Mouse (Mus musculus): ENCODE results near the gene Fam241b.

GRCm38 (mm10) chr10:62062786-62063185 is 80.9 kb downstream of the Fam241b start:
- no peak; a peak in 1 of 6 replicates for TF ChIP-seq CTCF (IDR thresholded peaks at IDR 0.05 in 2 of 3, conservative IDR thresholded peaks at IDR 0.05 in 1 of 3; ENCODE audit: control insufficient read depth in 1 of 3, insufficient read depth in 1 of 3, low read depth in 2 of 3, low read length in 3 of 3, poor library complexity in 1 of 3, severe bottlenecking in 1 of 3)
- TF ChIP-seq EP300 (IDR thresholded peaks at IDR 0.05; ENCODE audit: low read depth in 1 of 2, low read length in 2 of 2), result no peak
- TF ChIP-seq POLR2A (IDR thresholded peaks at IDR 0.05; ENCODE audit: control insufficient read depth in 1 of 2, insufficient read depth in 1 of 2, low read depth in 1 of 2, low read length in 2 of 2, poor library complexity in 1 of 2), result no peak
- no peak for TF ChIP-seq MAX (IDR thresholded peaks at IDR 0.05; ENCODE audit: low read length)
- TF ChIP-seq USF1 (IDR thresholded peaks at IDR 0.05; ENCODE audit: low read depth, low read length), result no peak
- no peak for TF ChIP-seq SIN3A (IDR thresholded peaks at IDR 0.05; ENCODE audit: low read length)
- no peak for TF ChIP-seq MEF2A (IDR thresholded peaks at IDR 0.05; ENCODE audit: extremely low read depth, insufficient replicate concordance, low read depth, low read length, poor library complexity, severe bottlenecking)
- no peak for TF ChIP-seq CHD1 (IDR thresholded peaks at IDR 0.05; ENCODE audit: low read depth, low read length)
- TF ChIP-seq RAD21 (IDR thresholded peaks at IDR 0.05; ENCODE audit: low read depth, low read length), result no peak
- TF ChIP-seq UBTF (IDR thresholded peaks at IDR 0.05; ENCODE audit: borderline replicate concordance, insufficient read depth, low read depth, low read length), result no peak
- no peak for TF ChIP-seq CHD2 (IDR thresholded peaks at IDR 0.05; ENCODE audit: low read length)
